Mouse (Mus musculus) megakaryocyte, embryonic 14.5 days (primary cell): ENCODE measurements around the gene Simc1.

Experiments used
- FLI1 ChIP-seq: IDR thresholded peaks from 2 replicates; pipeline ENCODE4 v1.6.1; 2012; ENCODE audit warnings: low read length, inconsistent platforms, mixed read lengths
- GATA1 ChIP-seq: IDR thresholded peaks from 3 replicates; pipeline ENCODE4 v1.6.1; 2012; ENCODE audit warnings: mixed read lengths, low read length, inconsistent platforms, borderline replicate concordance

- TF ChIP-seq GATA1: no peak
- TF ChIP-seq FLI1: no peak
These were observed 52.6 kb downstream of the Simc1 start for GRCm38 (mm10) chr13:54556176-54556575.
